Mouse (Mus musculus): Measurements from ENCODE around the gene Jph4. TPM values are rescaled to one million over a fixed set of nuclear protein-coding genes. Genes with fewer than 3 reads are reported as not detected.

The Jph4 gene
- polyA plus RNA-seq, 1 experiment from 2014 or later, result 0.31 TPM

- Histone ChIP-seq H3K4me3 (peak overlapping the region; percentile 32), H3K9ac (peak overlapping the region; percentile 56), H3K9me3 (no peaks in the 10 kb centered on the region), H3K4me2 (peak overlapping the region; percentile 66), H3K27ac (replicated peaks) (no peak overlapping the region), H3K4me1 (peaks cover 23% of the 10 kb centered on the region), H3K27me3 (replicated peaks) (peaks cover 43% of the 10 kb centered on the region), H3K36me3 (peaks cover 14% of the 10 kb centered on the region)
- 0 out of 2 replicates have a peak, but pooled peaks have one; percentile 52 for ATAC-seq (ENCODE audit: extremely low read depth, insufficient number of reproducible peaks, low FRiP score, low TSS enrichment)
- WGBS, result 7% methylated on average over 17 of the region's 17 CpGs
Measured at GRCm38 (mm10) chr14:55062626-55063025, 54.1 kb downstream of the Jph4 start.

GRCm38 (mm10) chr14:55061845-55062244, 54.9 kb downstream of the Jph4 start:
- Histone ChIP-seq H3K9ac (no peak overlapping the region), H3K27me3 (replicated peaks) (peaks cover 43% of the 10 kb centered on the region)
- no peak for ATAC-seq (ENCODE audit: extremely low read depth, insufficient number of reproducible peaks, low FRiP score, low TSS enrichment)

GRCm38 (mm10) chr14:55059931-55060330, 56.8 kb downstream of the Jph4 start:
- Histone ChIP-seq H3K4me3 (no peak overlapping the region), H3K27me3 (replicated peaks) (peaks cover 29% of the 10 kb centered on the region), H3K9me3 (no peaks in the 10 kb centered on the region), H3K9ac (no peak overlapping the region), H3K36me3 (no peaks in the 10 kb centered on the region), H3K27ac (replicated peaks) (no peak overlapping the region), H3K4me2 (no peak overlapping the region), H3K4me1 (peaks cover 23% of the 10 kb centered on the region)
- 52% methylated on average over 5 of the region's 5 CpGs for WGBS
- ATAC-seq (ENCODE audit: extremely low read depth, insufficient number of reproducible peaks, low FRiP score, low TSS enrichment), result no peak

More at GRCm38 (mm10) chr14:55061845-55062244, 54.9 kb downstream of the Jph4 start:
- Histone ChIP-seq H3K36me3 (peaks cover 9% of the 10 kb centered on the region), H3K4me3 (no peak overlapping the region), H3K4me1 (peaks cover 23% of the 10 kb centered on the region), H3K9me3 (no peaks in the 10 kb centered on the region), H3K27ac (replicated peaks) (no peak overlapping the region), H3K4me2 (no peak overlapping the region)
- WGBS, result 56% methylated on average over 7 of the region's 7 CpGs

GRCm38 (mm10) chr14:55059009-55059408, 57.7 kb downstream of the Jph4 start:
- peaks cover 23% of the 10 kb centered on the region for H3K4me1 ChIP-seq
- H3K27me3 ChIP-seq (replicated peaks), result peaks cover 26% of the 10 kb centered on the region
- 66% methylated on average over 1 of the region's 1 CpGs for WGBS
- H3K27ac ChIP-seq (replicated peaks), result no peak overlapping the region
- H3K36me3 ChIP-seq, result no peaks in the 10 kb centered on the region
- no peak overlapping the region for H3K4me2 ChIP-seq
- no peak overlapping the region for H3K4me3 ChIP-seq
- ATAC-seq (ENCODE audit: extremely low read depth, insufficient number of reproducible peaks, low FRiP score, low TSS enrichment), result no peak
- H3K9me3 ChIP-seq, result no peaks in the 10 kb centered on the region
- no peak overlapping the region for H3K9ac ChIP-seq

Other genes starting within 250 kb of the Jph4 start
- 5.3 and 8.0 TPM in 2 replicates for gene Homez, start 246.0 kb downstream of the Jph4 start, polyA plus RNA-seq (2015; fragmentation: Nextera tagmentation; extraction: Ambion mirVana)
- 1.1 and 1.7 TPM in 2 replicates for gene Ppp1r3e, start 239.4 kb downstream of the Jph4 start, polyA plus RNA-seq (2015; fragmentation: Nextera tagmentation; extraction: Ambion mirVana)
- 2.5 and 2.6 TPM in 2 replicates for gene Bcl2l2, start 233.6 kb downstream of the Jph4 start, polyA plus RNA-seq (2015; fragmentation: Nextera tagmentation; extraction: Ambion mirVana)
- gene Gm20521, start 233.5 kb downstream of the Jph4 start, polyA plus RNA-seq (2015; fragmentation: Nextera tagmentation; extraction: Ambion mirVana), result not detected in 2 replicates
- 72.3 and 74.0 TPM in 2 replicates for gene Pabpn1, start 224.4 kb downstream of the Jph4 start, polyA plus RNA-seq (2015; fragmentation: Nextera tagmentation; extraction: Ambion mirVana)
- 33.9 and 37.4 TPM in 2 replicates for gene Slc22a17, start 203.8 kb downstream of the Jph4 start, polyA plus RNA-seq (2015; fragmentation: Nextera tagmentation; extraction: Ambion mirVana)
- gene Efs, start 190.8 kb downstream of the Jph4 start, polyA plus RNA-seq (2015; fragmentation: Nextera tagmentation; extraction: Ambion mirVana), result 13.3 and 13.9 TPM in 2 replicates
- gene Il25, start 184.2 kb downstream of the Jph4 start, polyA plus RNA-seq (2015; fragmentation: Nextera tagmentation; extraction: Ambion mirVana), result not detected in 2 replicates
- 0.49 and 0.98 TPM in 2 replicates for gene Cmtm5, start 180.7 kb downstream of the Jph4 start, polyA plus RNA-seq (2015; fragmentation: Nextera tagmentation; extraction: Ambion mirVana)
- 1,796 and 1,858 TPM in 2 replicates for gene Myh6, start 150.0 kb downstream of the Jph4 start, polyA plus RNA-seq (2015; fragmentation: Nextera tagmentation; extraction: Ambion mirVana)
- gene Gm17428, start 140.0 kb downstream of the Jph4 start, polyA plus RNA-seq (2015; fragmentation: Nextera tagmentation; extraction: Ambion mirVana), result not detected in 2 replicates
- 3,662 and 3,747 TPM in 2 replicates for gene Myh7, start 122.3 kb downstream of the Jph4 start, polyA plus RNA-seq (2015; fragmentation: Nextera tagmentation; extraction: Ambion mirVana)
- 56.8 and 58.2 TPM in 2 replicates for gene Ngdn, start 101.5 kb downstream of the Jph4 start, polyA plus RNA-seq (2015; fragmentation: Nextera tagmentation; extraction: Ambion mirVana)
- 3.0 and 3.2 TPM in 2 replicates for gene Zfhx2, start 24.6 kb downstream of the Jph4 start, polyA plus RNA-seq (2015; fragmentation: Nextera tagmentation; extraction: Ambion mirVana)
- gene Thtpa, start 22.2 kb downstream of the Jph4 start, polyA plus RNA-seq (2015; fragmentation: Nextera tagmentation; extraction: Ambion mirVana), result 13.8 and 15.9 TPM in 2 replicates
- gene Ap1g2, start 10.3 kb downstream of the Jph4 start, polyA plus RNA-seq (2015; fragmentation: Nextera tagmentation; extraction: Ambion mirVana), result 7.4 and 7.9 TPM in 2 replicates
- gene Dhrs2, start 105.1 kb upstream of the Jph4 start, polyA plus RNA-seq (2015; fragmentation: Nextera tagmentation; extraction: Ambion mirVana), result not detected in 2 replicates

All from heart, embryonic 13.5 days (tissue).